Mouse (Mus musculus): ENCODE data around the gene Slc27a3.

- TF ChIP-seq CTCF (IDR thresholded peaks at IDR 0.05; ENCODE audit: low read depth) (no peak), EP300 (IDR thresholded peaks at IDR 0.05; ENCODE audit: low read depth) (no peak)
Observed at GRCm38 (mm10) chr3:90378496-90378895, 11.2 kb downstream of the Slc27a3 start.
